Mouse (Mus musculus): ENCODE measurements around the gene Olfr453.

- no peak for TF ChIP-seq GATA1 (IDR thresholded peaks at IDR 0.05; ENCODE audit: low read length)
- TF ChIP-seq TAL1 (IDR thresholded peaks at IDR 0.05; ENCODE audit: low read length): no peak
Measured at GRCm38 (mm10) chr6:42784793-42785192, 45.6 kb downstream of the Olfr453 start, which contains the start of gene Olfr452.
